Comparison of ENCODE assay signal across 22 mouse cellular contexts in the genomic region with DNA sequence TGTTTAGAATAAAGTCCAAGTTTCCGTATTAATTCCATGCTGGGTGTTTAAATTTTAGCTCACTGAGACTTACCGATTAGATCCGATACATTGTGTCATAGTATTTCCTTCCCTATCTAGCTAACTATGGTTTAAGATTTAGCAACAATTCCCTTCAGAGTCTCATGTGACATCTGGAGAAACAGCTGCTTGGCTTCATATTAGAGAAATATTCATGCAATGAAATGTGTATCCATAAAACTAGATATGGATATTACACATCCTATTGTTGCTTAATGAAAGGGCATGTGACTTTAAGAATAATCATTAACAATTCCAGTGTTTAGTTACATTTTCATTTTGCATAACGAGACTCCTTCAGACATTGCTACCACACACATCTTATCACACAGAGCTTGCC.
DNase-seq lines count a peak whose midpoint lies in the region; ATAC-seq and TF ChIP-seq lines count a peak whose summit lies in the region.
"Had no signal": no experiment of that assay in that cellular context is flagged by ENCODE, and none has a peak within 500 bp of the region (broad histone marks: within the 10 kb centered on the region; RNA-seq: fewer than 3 reads in every experiment).

No protein-coding gene starts in this region.

- no peaks in the 10 kb centered on the region for H3K27me3 ChIP-seq in lung, embryonic 14.5 days (ENCODE audit: insufficient read depth, low read length)
- H3K27me3 ChIP-seq in lung, postnatal 0 days (replicated peaks; ENCODE audit: insufficient read depth, low read length), result no peaks in the 10 kb centered on the region
- H3K27me3 ChIP-seq in forebrain, embryonic 12.5 days, result no peaks in the 10 kb centered on the region
- H3K27me3 ChIP-seq: embryonic facial prominence, embryonic 13.5 days; embryonic facial prominence, embryonic 15.5 days; forebrain, embryonic 13.5 days; forebrain, embryonic 15.5 days had no signal

- TF ChIP-seq EP300 in lung, postnatal 0 days (IDR thresholded peaks at IDR 0.05), result no peak

- no peak for TF ChIP-seq CTCF in lung, embryonic 14.5 days (IDR thresholded peaks at IDR 0.05; ENCODE audit: low read depth)
- TF ChIP-seq CTCF in lung, postnatal 0 days (IDR thresholded peaks at IDR 0.05), result no peak

- no peaks in the 10 kb centered on the region for H3K9me3 ChIP-seq in lung, embryonic 14.5 days (ENCODE audit: low read depth, low read length)
- H3K9me3 ChIP-seq in lung, postnatal 0 days (ENCODE audit: low read length), result no peaks in the 10 kb centered on the region
- H3K9me3 ChIP-seq in forebrain, embryonic 12.5 days, result no peaks in the 10 kb centered on the region
- H3K9me3 ChIP-seq: embryonic facial prominence, embryonic 13.5 days; embryonic facial prominence, embryonic 15.5 days; forebrain, embryonic 10.5 days; forebrain, embryonic 13.5 days; forebrain, embryonic 15.5 days had no signal

- no peak overlapping the region for H3K9ac ChIP-seq in lung, embryonic 14.5 days
- H3K9ac ChIP-seq in lung, postnatal 0 days (replicated peaks; ENCODE audit: low read depth), result no peak overlapping the region
- H3K9ac ChIP-seq in forebrain, embryonic 12.5 days, result no peak overlapping the region
- H3K9ac ChIP-seq: embryonic facial prominence, embryonic 13.5 days; embryonic facial prominence, embryonic 15.5 days; forebrain, embryonic 13.5 days; forebrain, embryonic 15.5 days had no signal

- H3K36me3 ChIP-seq in lung, embryonic 14.5 days (ENCODE audit: insufficient read depth), result no peaks in the 10 kb centered on the region
- H3K36me3 ChIP-seq in lung, postnatal 0 days (ENCODE audit: insufficient read depth, low read length), result no peaks in the 10 kb centered on the region
- no peaks in the 10 kb centered on the region for H3K36me3 ChIP-seq in forebrain, embryonic 12.5 days (replicated peaks)
- H3K36me3 ChIP-seq: embryonic facial prominence, embryonic 13.5 days; embryonic facial prominence, embryonic 15.5 days; forebrain, embryonic 10.5 days; forebrain, embryonic 15.5 days had no signal

- WGBS in lung, embryonic 14.5 days, result 60% methylated on average over 4 of the region's 4 CpGs
- WGBS in lung, postnatal 0 days, result 67% methylated on average over 4 of the region's 4 CpGs
- 77% methylated on average over 4 of the region's 4 CpGs for WGBS in forebrain, embryonic 12.5 days

- no peak for ATAC-seq in lung, embryonic 14.5 days (ENCODE audit: insufficient read depth)
- ATAC-seq in lung, postnatal 0 days, result peak; percentile 53; the same call in 1 of the 2 replicates
- 0 out of 2 replicates have a peak, but pooled peaks have one; percentile 23 for ATAC-seq in megakaryocyte progenitor cell, adult 5-6 weeks (replicated peaks; ENCODE audit: poor library complexity)
- ATAC-seq in forebrain, embryonic 12.5 days (ENCODE audit: low FRiP score), result no peak
- ATAC-seq: forebrain, embryonic 13.5 days; forebrain, embryonic 15.5 days had no signal

- H3K4me2 ChIP-seq in lung, embryonic 14.5 days, result no peak overlapping the region
- H3K4me2 ChIP-seq in lung, postnatal 0 days (replicated peaks; ENCODE audit: low read depth, low read length), result no peak overlapping the region
- no peak overlapping the region for H3K4me2 ChIP-seq in forebrain, embryonic 12.5 days
- H3K4me2 ChIP-seq: embryonic facial prominence, embryonic 13.5 days; embryonic facial prominence, embryonic 15.5 days; forebrain, embryonic 13.5 days; forebrain, embryonic 15.5 days had no signal

- no peak overlapping the region for H3K4me3 ChIP-seq in lung, embryonic 14.5 days (ENCODE audit: low read depth, low read length)
- H3K4me3 ChIP-seq in lung, postnatal 0 days (ENCODE audit: low read depth, low read length), result no peak overlapping the region
- no peak overlapping the region for H3K4me3 ChIP-seq in forebrain, embryonic 12.5 days (replicated peaks)
- H3K4me3 ChIP-seq: embryonic facial prominence, embryonic 13.5 days; embryonic facial prominence, embryonic 15.5 days; erythroblast, embryonic 14.5 days; forebrain, embryonic 10.5 days; forebrain, embryonic 13.5 days; forebrain, embryonic 15.5 days had no signal

- no peak overlapping the region for H3K27ac ChIP-seq in lung, embryonic 14.5 days (ENCODE audit: low read depth)
- H3K27ac ChIP-seq in lung, postnatal 0 days (ENCODE audit: low read length), result no peak overlapping the region
- no peak overlapping the region for H3K27ac ChIP-seq in forebrain, embryonic 12.5 days
- H3K27ac ChIP-seq: embryonic facial prominence, embryonic 13.5 days; embryonic facial prominence, embryonic 15.5 days; forebrain, embryonic 10.5 days; forebrain, embryonic 13.5 days; forebrain, embryonic 15.5 days had no signal

- DNase-seq in lung, embryonic 14.5 days, result peak; percentile 60
- DNase-seq in lung, postnatal 4 days, result no peak
- peak; percentile 68 for DNase-seq in lung, postnatal 0 days (ENCODE audit: low spot score)
- DNase-seq in lung, postnatal 25 days (ENCODE audit: low spot score), result no peak
- DNase-seq: adrenal gland, adult 2 months; adrenal gland, postnatal 10 days; adrenal gland, postnatal 25 days; cerebellum, adult 11 months; cerebellum, adult 18-20 months; cerebellum, adult 8-10 months; cerebellum, adult 9-11 months; cerebellum, postnatal 14 days; cerebellum, postnatal 36 days; embryo, embryonic 11 days had no signal

- peaks cover 4% of the 10 kb centered on the region; the same call in 1 of the 2 replicates for H3K4me1 ChIP-seq in lung, embryonic 14.5 days (ENCODE audit: insufficient read depth)
- H3K4me1 ChIP-seq in lung, postnatal 0 days (ENCODE audit: insufficient read depth, low read depth, low read length), result no peaks in the 10 kb centered on the region
- H3K4me1 ChIP-seq in forebrain, embryonic 12.5 days, result no peaks in the 10 kb centered on the region
- H3K4me1 ChIP-seq: embryonic facial prominence, embryonic 13.5 days; embryonic facial prominence, embryonic 15.5 days; forebrain, embryonic 10.5 days had no signal

Comparison
In these comparisons a context has a peak if more than half of its experiments do, and no peak if none do; other contexts are left out.
1. ATAC-seq: peak in lung, postnatal 0 days (single experiment) and megakaryocyte progenitor cell, adult 5-6 weeks (single experiment); none in lung, embryonic 14.5 days (single experiment) and forebrain, embryonic 12.5 days (single experiment).
2. DNase-seq: peak in lung, embryonic 14.5 days (single experiment) and lung, postnatal 0 days (single experiment); none in lung, postnatal 4 days (0 of 2) and lung, postnatal 25 days (single experiment).